Mouse (Mus musculus) heart, adult 11 months (tissue): Measurements from ENCODE around the gene Dag1.
"Not testable (repeated sequence)": the region's sequence is repeated elsewhere in the genome, so short reads cannot be mapped to it uniquely, and the experiment has no call there.

ENCODE experiments used
- DNase-seq: peaks from one replicate; pipeline ENCODE4 v3.0.0; 2022

The Dag1 gene

GRCm38 (mm10) chr9:108221566-108221965, 42.2 kb downstream of the Dag1 start:
- DNase-seq, result no peak

GRCm38 (mm10) chr9:108220380-108220774, 43.4 kb downstream of the Dag1 start:
- DNase-seq, result peak; percentile 97

- DNase-seq, result peak; percentile 94
Measured at GRCm38 (mm10) chr9:108219766-108220379, 43.9 kb downstream of the Dag1 start.

- peak; percentile 93 for DNase-seq
Measured at GRCm38 (mm10) chr9:108217936-108218543, 45.7 kb downstream of the Dag1 start.

GRCm38 (mm10) chr9:108217406-108217805, 46.4 kb downstream of the Dag1 start:
- DNase-seq, result no peak

GRCm38 (mm10) chr9:108213105-108213504, 50.7 kb downstream of the Dag1 start:
- no peak for DNase-seq

GRCm38 (mm10) chr9:108212426-108212825, 51.3 kb downstream of the Dag1 start:
- no peak for DNase-seq

- no peak for DNase-seq
Measured at GRCm38 (mm10) chr9:108205571-108205901, 58.2 kb downstream of the Dag1 start.

GRCm38 (mm10) chr9:108204884-108205570, 58.7 kb downstream of the Dag1 start:
- peak; percentile 77 for DNase-seq

GRCm38 (mm10) chr9:108203015-108203414, 60.7 kb downstream of the Dag1 start:
- DNase-seq, result peak; percentile 95

GRCm38 (mm10) chr9:108202169-108202568, 61.6 kb downstream of the Dag1 start:
- DNase-seq, result peak; percentile 87

- DNase-seq, result peak; percentile 99
Measured at GRCm38 (mm10) chr9:108201160-108201559, 62.6 kb downstream of the Dag1 start.

GRCm38 (mm10) chr9:108198621-108199020, 65.1 kb downstream of the Dag1 start:
- no peak for DNase-seq

GRCm38 (mm10) chr9:108196920-108197677, 66.7 kb downstream of the Dag1 start:
- DNase-seq, result peak; percentile 88

GRCm38 (mm10) chr9:108196222-108196621, 67.5 kb downstream of the Dag1 start:
- not testable (repeated sequence) for DNase-seq

- DNase-seq, result peak; percentile 93
Measured at GRCm38 (mm10) chr9:108189787-108190679, 73.7 kb downstream of the Dag1 start, which contains the start of gene Bsn. Bsn (minus strand) TSS chr9:108190384.

- DNase-seq, result no peak
Measured at GRCm38 (mm10) chr9:108189488-108189786, 74.3 kb downstream of the Dag1 start.

GRCm38 (mm10) chr9:108189023-108189422, 74.7 kb downstream of the Dag1 start:
- no peak for DNase-seq

- DNase-seq, result no peak
Measured at GRCm38 (mm10) chr9:108188511-108188910, 75.2 kb downstream of the Dag1 start.

- no peak for DNase-seq
Measured at GRCm38 (mm10) chr9:108187616-108188015, 76.1 kb downstream of the Dag1 start.

GRCm38 (mm10) chr9:108185786-108186185, 78.0 kb downstream of the Dag1 start:
- no peak for DNase-seq

GRCm38 (mm10) chr9:108183531-108183994, 80.2 kb downstream of the Dag1 start:
- no peak for DNase-seq
